Mouse (Mus musculus) liver, postnatal 0 days (tissue): Measurements from ENCODE around the gene Kcnj8. TPM values are rescaled to one million over a fixed set of nuclear protein-coding genes. Genes with fewer than 3 reads are reported as not detected.

Source experiments
- ATAC-seq: fragments of 200-750 bp; cut with Nextera tagmentation; 2 replicates; pipeline ENCODE4 v1.8.0; 2017; ENCODE audit warnings: mild to moderate bottlenecking, moderate library complexity
- DNase-seq: peaks from one replicate; pipeline ENCODE4 v3.0.0-alpha.2; 2016
- H3K27ac ChIP-seq: fragments of 300-500 bp; sonication (generic); 2 replicates; pipeline ENCODE4 v1.5.1; 2014; ENCODE audit warnings: antibody characterized with exemption, moderate library complexity, mild to moderate bottlenecking, low read depth
- H3K27me3 ChIP-seq: fragments of 300-500 bp; sonication (generic); 2 replicates; pipeline ENCODE4 v1.6.1; 2014; ENCODE audit warnings: low read length, control low read depth, mixed read lengths; ENCODE audit not compliant: insufficient read depth
- H3K36me3 ChIP-seq: fragments of 300-500 bp; sonication (generic); replicated peaks from 2 replicates; pipeline ENCODE4 v1.6.1; 2014; ENCODE audit warnings: mild to moderate bottlenecking, control low read depth, low read length, moderate library complexity, mixed read lengths; ENCODE audit not compliant: insufficient read depth
- H3K4me1 ChIP-seq: fragments of 300-500 bp; sonication (generic); 2 replicates; pipeline ENCODE4 v1.6.1; 2014; ENCODE audit warnings: antibody characterized with exemption, mild to moderate bottlenecking, control low read depth; ENCODE audit not compliant: insufficient read depth
- H3K4me2 ChIP-seq: fragments of 300-500 bp; sonication (generic); 2 replicates; pipeline ENCODE4 v1.6.1; 2014; ENCODE audit warnings: low read depth, mild to moderate bottlenecking, low read length, moderate library complexity, mixed read lengths
- H3K4me3 ChIP-seq: fragments of 300-500 bp; sonication (generic); 2 replicates; pipeline ENCODE4 v1.5.1; 2014; ENCODE audit warnings: low read depth, low read length
- H3K9ac ChIP-seq: fragments of 300-500 bp; sonication (generic); replicated peaks from 2 replicates; pipeline ENCODE4 v1.6.1; 2014; ENCODE audit warnings: mild to moderate bottlenecking, moderate library complexity
- H3K9me3 ChIP-seq: fragments of 300-500 bp; sonication (generic); 2 replicates; pipeline ENCODE4 v1.6.1; 2016; ENCODE audit warnings: mild to moderate bottlenecking, control low read depth, low read length, mixed read lengths
- CTCF ChIP-seq: sonication (generic); IDR thresholded peaks from 2 replicates; pipeline ENCODE4 v1.5.1; 2016; ENCODE audit warnings: antibody characterized with exemption, low read depth
- EP300 ChIP-seq: IDR thresholded peaks from 2 replicates; pipeline ENCODE4 v1.6.1; 2016; ENCODE audit warnings: antibody characterized with exemption, low read depth, mild to moderate bottlenecking
- WGBS: fragments of 180-500 bp; shearing (Covaris S2); extraction: QIAGEN DNeasy Blood & Tissue Kit; methylation state at CpG from one replicate; pipeline ENCODE4 v1.1.7; 2014; ENCODE audit not compliant: insufficient replicate concordance; 5-methylcytosine and 5-hydroxymethylcytosine counted together
- polyA plus RNA-seq: library from polyadenylated mRNA; unstranded; fragments of >200 nt; fragmentation: Nextera tagmentation; extraction: Ambion mirVana; gene quantifications from 2 replicates; pipeline ENCODE4 v1.2.1, GENCODE M21; 2015

Kcnj8 gene
- polyA plus RNA-seq, 1 experiment from 2014 or later: 6.2 TPM

DNA sequence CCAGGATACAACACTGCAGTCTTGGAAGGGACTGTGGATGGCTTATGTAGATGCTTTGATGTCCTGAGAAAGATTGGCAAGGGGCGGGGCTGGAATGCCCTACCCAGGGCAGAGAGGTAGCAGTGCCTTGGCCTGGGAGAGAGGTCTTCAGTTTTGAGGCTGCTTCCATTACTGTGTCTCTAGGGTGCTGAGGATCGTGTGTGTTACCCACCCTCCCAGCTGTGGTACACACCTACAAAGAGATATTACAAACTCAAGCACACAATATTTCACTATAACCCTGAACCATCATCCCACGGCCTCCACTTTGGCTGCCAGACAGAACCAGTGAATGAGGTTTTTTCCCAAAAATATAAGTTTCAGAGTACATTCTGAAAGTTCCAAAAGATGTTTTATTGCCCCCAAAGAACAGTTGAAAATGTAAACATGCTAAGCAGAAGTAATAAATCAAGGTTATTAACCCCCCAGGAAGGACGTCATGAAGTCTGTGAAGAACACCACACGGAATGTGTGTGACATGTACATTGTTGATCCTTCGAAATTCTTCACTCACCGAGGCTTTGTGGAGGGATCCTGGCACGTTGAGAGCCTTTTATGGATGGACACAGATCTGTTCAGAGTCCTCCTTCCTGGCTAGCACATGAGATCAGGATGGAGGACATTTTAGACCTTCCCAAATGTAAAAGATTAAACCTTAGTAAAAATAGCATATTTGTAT lies 29.2 kb downstream of the Kcnj8 start:
- no peak for ATAC-seq
- no peak overlapping the region for H3K4me3 ChIP-seq
- TF ChIP-seq EP300 (no peak), CTCF (no peak)
- no peak overlapping the region for H3K27ac ChIP-seq
- H3K4me1 ChIP-seq: no peaks in the 10 kb centered on the region
- no peaks in the 10 kb centered on the region for H3K27me3 ChIP-seq
- 72% methylated on average over 8 of the region's 8 CpGs for WGBS
- H3K4me2 ChIP-seq: no peak overlapping the region
- H3K9me3 ChIP-seq: no peaks in the 10 kb centered on the region
- H3K36me3 ChIP-seq: no peaks in the 10 kb centered on the region
- no peak overlapping the region for H3K9ac ChIP-seq
- DNase-seq: no peak

- Histone ChIP-seq H3K36me3 (no peaks in the 10 kb centered on the region), H3K27me3 (no peaks in the 10 kb centered on the region), H3K4me3 (no peak overlapping the region), H3K27ac (no peak overlapping the region), H3K4me2 (no peak overlapping the region), H3K9me3 (no peaks in the 10 kb centered on the region), H3K9ac (no peak overlapping the region), H3K4me1 (no peaks in the 10 kb centered on the region)
- DNase-seq (no peak), ATAC-seq (no peak)
- TF ChIP-seq EP300: no peak
- no peak for TF ChIP-seq CTCF
- 79% methylated on average over 10 of the region's 10 CpGs for WGBS
These were observed 30.8 kb downstream of the Kcnj8 start for GRCm38 (mm10) chr6:142540561-142541160.

GRCm38 (mm10) chr6:142540131-142540530 lies 31.3 kb downstream of the Kcnj8 start:
- Histone ChIP-seq H3K9me3 (no peaks in the 10 kb centered on the region), H3K36me3 (no peaks in the 10 kb centered on the region), H3K9ac (no peak overlapping the region), H3K4me3 (no peak overlapping the region), H3K4me1 (no peaks in the 10 kb centered on the region), H3K4me2 (no peak overlapping the region), H3K27ac (peak overlapping the region; percentile 51; the same call in 1 of the 2 replicates), H3K27me3 (no peaks in the 10 kb centered on the region)
- TF ChIP-seq EP300 (peak; percentile 60), CTCF (no peak)
- 79% methylated on average over 5 of the region's 5 CpGs for WGBS
- DNase-seq (no peak), ATAC-seq (peak; percentile 26)

GRCm38 (mm10) chr6:142538503-142538902 lies 32.9 kb downstream of the Kcnj8 start:
- no peaks in the 10 kb centered on the region for H3K4me1 ChIP-seq
- no peaks in the 10 kb centered on the region for H3K9me3 ChIP-seq
- DNase-seq (peak; percentile 45), ATAC-seq (peak; percentile 79)
- H3K9ac ChIP-seq: no peak overlapping the region
- no peak overlapping the region for H3K27ac ChIP-seq
- H3K27me3 ChIP-seq: no peaks in the 10 kb centered on the region
- H3K4me3 ChIP-seq: no peak overlapping the region
- TF ChIP-seq EP300 (peak; percentile 57), CTCF (no peak)
- no peak overlapping the region for H3K4me2 ChIP-seq
- H3K36me3 ChIP-seq: no peaks in the 10 kb centered on the region
- WGBS: 53% methylated on average over 17 of the region's 17 CpGs

GRCm38 (mm10) chr6:142533412-142533811 lies 38.0 kb downstream of the Kcnj8 start:
- Histone ChIP-seq H3K9me3 (no peaks in the 10 kb centered on the region), H3K27ac (no peak overlapping the region), H3K4me1 (peaks cover 14% of the 10 kb centered on the region; the same call in 1 of the 2 replicates), H3K9ac (no peak overlapping the region), H3K36me3 (no peaks in the 10 kb centered on the region), H3K27me3 (no peaks in the 10 kb centered on the region), H3K4me2 (no peak overlapping the region), H3K4me3 (no peak overlapping the region)
- DNase-seq (no peak), ATAC-seq (no peak)
- TF ChIP-seq CTCF (no peak), EP300 (no peak)
- WGBS: 78% methylated on average over 5 of the region's 5 CpGs

- ATAC-seq (no peak), DNase-seq (no peak)
- no peak overlapping the region for H3K4me2 ChIP-seq
- no peak overlapping the region for H3K27ac ChIP-seq
- TF ChIP-seq EP300: no peak
- TF ChIP-seq CTCF: no peak
- H3K36me3 ChIP-seq: no peaks in the 10 kb centered on the region
- peaks cover 20% of the 10 kb centered on the region; the same call in 1 of the 2 replicates for H3K4me1 ChIP-seq
- no peaks in the 10 kb centered on the region for H3K27me3 ChIP-seq
- no peak overlapping the region for H3K4me3 ChIP-seq
- WGBS: 90% methylated on average over 2 of the region's 2 CpGs
- H3K9ac ChIP-seq: no peak overlapping the region
- H3K9me3 ChIP-seq: no peaks in the 10 kb centered on the region
These were observed 38.7 kb downstream of the Kcnj8 start for GRCm38 (mm10) chr6:142532686-142533085.
